In the genomic region with DNA sequence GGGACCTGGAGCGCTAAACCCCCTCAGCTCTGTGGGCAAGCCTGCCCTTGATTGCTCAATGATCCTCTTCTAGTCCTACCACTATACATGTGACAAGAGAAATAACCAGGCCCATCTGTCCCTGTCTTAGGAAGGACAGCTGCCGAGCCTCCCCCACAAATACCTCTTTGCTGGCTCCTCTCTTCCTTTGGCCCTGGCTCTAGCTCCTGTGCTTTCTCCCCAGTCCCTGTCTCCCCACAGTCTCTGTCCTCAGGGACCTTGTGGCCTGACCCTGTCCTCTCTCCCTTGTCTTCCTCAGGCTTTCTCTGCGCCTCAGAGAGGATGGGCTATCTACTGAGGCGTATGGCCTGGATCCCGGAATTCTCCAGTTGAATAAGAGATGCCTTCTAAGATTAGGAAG, we compare ENCODE assay signal across 13 mouse cellular contexts. TPM values are rescaled to one million over a fixed set of nuclear protein-coding genes. Genes with fewer than 3 reads are reported as not detected.
DNase-seq lines count a peak whose midpoint lies in the region; ATAC-seq lines count a peak whose summit lies in the region.
"Had no signal": no experiment of that assay in that cellular context is flagged by ENCODE, and none has a peak within 500 bp of the region (broad histone marks: within the 10 kb centered on the region; RNA-seq: fewer than 3 reads in every experiment).

No protein-coding gene starts in this region.

- intact Hi-C loops in left cerebral cortex, postnatal 14 days (cut with DNase I), result no loop called here

- peak; percentile 31; the same call in 1 of the 2 replicates for ATAC-seq in common myeloid progenitor, adult 5-6 weeks (replicated peaks; ENCODE audit: low read depth, poor library complexity, severe bottlenecking)
- ATAC-seq in megakaryocyte progenitor cell, adult 5-6 weeks (replicated peaks; ENCODE audit: poor library complexity), result peak; percentile 41
- no peak for ATAC-seq in kidney, embryonic 15.5 days (replicated peaks; ENCODE audit: low FRiP score)

- no peak overlapping the region for H3K27ac ChIP-seq in kidney, embryonic 15.5 days

- no peak overlapping the region for H3K4me2 ChIP-seq in kidney, embryonic 15.5 days

- no peaks in the 10 kb centered on the region for H3K9me3 ChIP-seq in kidney, embryonic 15.5 days (replicated peaks)
- H3K9me3 ChIP-seq: limb, embryonic 15.5 days; stomach, embryonic 15.5 days had no signal

- peaks cover 32% of the 10 kb centered on the region for H3K27me3 ChIP-seq in kidney, embryonic 15.5 days

- no peak overlapping the region for H3K9ac ChIP-seq in kidney, embryonic 15.5 days
- H3K9ac ChIP-seq: stomach, embryonic 15.5 days had no signal

- no peaks in the 10 kb centered on the region for H3K36me3 ChIP-seq in kidney, embryonic 15.5 days
- H3K36me3 ChIP-seq: stomach, embryonic 15.5 days had no signal

- peak; percentile 46 to 50 for DNase-seq in cerebellum, postnatal 10 days
- no peak for DNase-seq in cerebellum, adult 8-10 months
- peak; percentile 49 to 57 for DNase-seq in left cerebral cortex, adult 18-20 months (ENCODE audit: low spot score in 2 of 2)
- DNase-seq in left cerebral cortex, postnatal 14 days (ENCODE audit: low spot score in 2 of 2), result no peak
- no peak for DNase-seq in B cell, adult 2 months
- DNase-seq: adrenal gland, postnatal 36 days; gastrocnemius, postnatal 25 days; kidney, postnatal 10 days had no signal

- H3K4me3 ChIP-seq in kidney, embryonic 15.5 days (replicated peaks), result no peak overlapping the region

- WGBS in kidney, embryonic 15.5 days, result 58% methylated on average over 5 of the region's 5 CpGs

- peaks cover 33% of the 10 kb centered on the region for H3K4me1 ChIP-seq in kidney, embryonic 15.5 days

RNA-seq across cellular contexts. Expression of a gene that starts 1.2 kb away (rescaled TPM):
- total RNA-seq in left cerebral cortex, adult 18-20 months (2021), result 10 to 100 TPM; 39.9 to 47.0 TPM
- total RNA-seq in left cerebral cortex, postnatal 14 days (2021), result 10 to 100 TPM; 26.9 to 36.6 TPM
- not detected in 2 replicates for total RNA-seq in common myeloid progenitor, adult 5-6 weeks (2017)
- total RNA-seq in megakaryocyte progenitor cell, adult 5-6 weeks (2015), result not detected in 2 replicates
- total RNA-seq in megakaryocyte progenitor cell, adult 5-6 weeks (2017), result not detected in 2 replicates
- polyA plus RNA-seq in kidney, embryonic 15.5 days (2015; fragmentation: Nextera tagmentation; extraction: Ambion mirVana), result 4.6 and 7.4 TPM in 2 replicates

RNA-seq across cellular contexts. Expression of a gene that starts 2.6 kb away (rescaled TPM):
- total RNA-seq in left cerebral cortex, adult 18-20 months (2021), result 1 to 10 TPM; 3.7 to 6.0 TPM
- total RNA-seq in left cerebral cortex, postnatal 14 days (2021), result 1 to 10 TPM; 3.8 to 4.5 TPM
- not detected in 2 replicates for total RNA-seq in common myeloid progenitor, adult 5-6 weeks (2017)
- not detected in 2 replicates for total RNA-seq in megakaryocyte progenitor cell, adult 5-6 weeks (2015)
- total RNA-seq in megakaryocyte progenitor cell, adult 5-6 weeks (2017), result not detected in 2 replicates
- polyA plus RNA-seq in kidney, embryonic 15.5 days (2015; fragmentation: Nextera tagmentation; extraction: Ambion mirVana), result 1.2 TPM in 2 replicates

RNA-seq across cellular contexts. Expression of a gene that starts 14.1 kb away (rescaled TPM):
- total RNA-seq in left cerebral cortex, adult 18-20 months (2021), result 10 to 100 TPM; 54.8 to 67.2 TPM
- total RNA-seq in left cerebral cortex, postnatal 14 days (2021), result 10 to 100 TPM; 56.5 to 58.7 TPM
- 1.9 and 7.3 TPM in 2 replicates for total RNA-seq in common myeloid progenitor, adult 5-6 weeks (2017)
- total RNA-seq in megakaryocyte progenitor cell, adult 5-6 weeks (2015), result 0.34 and 1.3 TPM in 2 replicates
- 1.2 and 1.6 TPM in 2 replicates for total RNA-seq in megakaryocyte progenitor cell, adult 5-6 weeks (2017)
- polyA plus RNA-seq in kidney, embryonic 15.5 days (2015; fragmentation: Nextera tagmentation; extraction: Ambion mirVana), result 16.3 and 20.1 TPM in 2 replicates

RNA-seq across cellular contexts. Expression of a gene that starts 14.2 kb away (rescaled TPM):
- 10 to 100 TPM; 27.6 to 30.2 TPM for total RNA-seq in left cerebral cortex, adult 18-20 months (2021)
- 10 to 100 TPM; 21.4 to 29.5 TPM for total RNA-seq in left cerebral cortex, postnatal 14 days (2021)
- 78.5 and 115 TPM in 2 replicates for total RNA-seq in common myeloid progenitor, adult 5-6 weeks (2017)
- 75.3 and 99.4 TPM in 2 replicates for total RNA-seq in megakaryocyte progenitor cell, adult 5-6 weeks (2015)
- total RNA-seq in megakaryocyte progenitor cell, adult 5-6 weeks (2017), result 75.1 and 78.2 TPM in 2 replicates
- polyA plus RNA-seq in kidney, embryonic 15.5 days (2015; fragmentation: Nextera tagmentation; extraction: Ambion mirVana), result 116 and 120 TPM in 2 replicates

RNA-seq across cellular contexts. Expression of a gene that starts 38.6 kb away (rescaled TPM):
- 100 to 1,000 TPM; 320 to 327 TPM for total RNA-seq in left cerebral cortex, adult 18-20 months (2021)
- 100 to 1,000 TPM; 381 to 399 TPM for total RNA-seq in left cerebral cortex, postnatal 14 days (2021)
- total RNA-seq in common myeloid progenitor, adult 5-6 weeks (2017), result not detected in 2 replicates
- total RNA-seq in megakaryocyte progenitor cell, adult 5-6 weeks (2015), result not detected in 2 replicates
- total RNA-seq in megakaryocyte progenitor cell, adult 5-6 weeks (2017), result 0.17 TPM in 1 of 2 replicates, not detected in the other
- polyA plus RNA-seq in kidney, embryonic 15.5 days (2015; fragmentation: Nextera tagmentation; extraction: Ambion mirVana), result 6.4 and 6.7 TPM in 2 replicates

Comparison
In these comparisons a context has a peak if more than half of its experiments do, and no peak if none do; other contexts are left out.
1. DNase-seq: peak in cerebellum, postnatal 10 days (2 of 2) and left cerebral cortex, adult 18-20 months (2 of 2); none in cerebellum, adult 8-10 months (single experiment), left cerebral cortex, postnatal 14 days (0 of 2) and B cell, adult 2 months (0 of 2).
2. RNA of a gene that starts 1.2 kb away (total RNA-seq): 39.9 to 47.0 TPM in left cerebral cortex, adult 18-20 months and 26.9 to 36.6 TPM in left cerebral cortex, postnatal 14 days; not detected in megakaryocyte progenitor cell, adult 5-6 weeks and not detected in common myeloid progenitor, adult 5-6 weeks; every median in the first group is over 10 times any median in the second.